Mouse (Mus musculus) erythroblast, adult 5-6 weeks (primary cell): Measurements from ENCODE around the gene Unc119. TPM values are rescaled to one million over a fixed set of nuclear protein-coding genes. Genes with fewer than 3 reads are reported as not detected.
A peak's percentile ranks its signal among the peaks of the same experiment; 100 is the strongest.

ENCODE experiments used
- ATAC-seq: replicated peaks from 2 replicates; pipeline ENCODE4 v1.8.0; 2016; ENCODE audit warnings: moderate number of reproducible peaks, mild to moderate bottlenecking, moderate TSS enrichment, inconsistent platforms; ENCODE audit not compliant: poor library complexity, low FRiP score, severe bottlenecking
- total RNA-seq, 2 experiments: library from RNA; stranded (forward) in 1 of 2; stranded (reverse) in 1 of 2; fragments of 150-400 nt in 1 of 2; fragments of 200-764, 138-1000 nt in 1 of 2; gene quantifications; 2 replicates each; pipeline versions ENCODE4 v1.2.3 to v1.2.4; 2015 to 2017; ENCODE audit warnings: low replicate concordance in 2 of 2

The Unc119 gene
- total RNA-seq, 2 experiments from 2014 or later: 15.0 to 17.1 TPM

DNA sequence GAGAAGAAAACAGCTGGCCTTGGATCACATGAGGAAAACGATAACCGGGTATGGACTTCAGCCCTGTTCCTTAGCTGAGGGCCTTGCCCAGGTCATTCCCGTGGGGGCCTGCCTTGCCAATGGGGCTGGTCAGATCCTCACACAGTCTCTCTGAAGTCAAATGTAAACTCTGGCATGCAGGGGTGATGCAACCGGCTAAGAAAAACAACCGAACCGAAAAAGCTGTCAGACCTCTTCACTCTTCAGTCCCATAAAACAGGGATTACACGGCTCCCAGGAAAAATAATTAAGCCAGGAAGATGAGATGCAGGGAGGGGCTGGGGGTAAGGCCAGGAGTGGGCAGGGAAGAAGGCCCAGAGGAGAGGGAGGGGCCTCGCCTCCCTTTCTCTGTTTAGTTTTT is 20.8 kb downstream of the Unc119 start:
- no peak for ATAC-seq

DNA sequence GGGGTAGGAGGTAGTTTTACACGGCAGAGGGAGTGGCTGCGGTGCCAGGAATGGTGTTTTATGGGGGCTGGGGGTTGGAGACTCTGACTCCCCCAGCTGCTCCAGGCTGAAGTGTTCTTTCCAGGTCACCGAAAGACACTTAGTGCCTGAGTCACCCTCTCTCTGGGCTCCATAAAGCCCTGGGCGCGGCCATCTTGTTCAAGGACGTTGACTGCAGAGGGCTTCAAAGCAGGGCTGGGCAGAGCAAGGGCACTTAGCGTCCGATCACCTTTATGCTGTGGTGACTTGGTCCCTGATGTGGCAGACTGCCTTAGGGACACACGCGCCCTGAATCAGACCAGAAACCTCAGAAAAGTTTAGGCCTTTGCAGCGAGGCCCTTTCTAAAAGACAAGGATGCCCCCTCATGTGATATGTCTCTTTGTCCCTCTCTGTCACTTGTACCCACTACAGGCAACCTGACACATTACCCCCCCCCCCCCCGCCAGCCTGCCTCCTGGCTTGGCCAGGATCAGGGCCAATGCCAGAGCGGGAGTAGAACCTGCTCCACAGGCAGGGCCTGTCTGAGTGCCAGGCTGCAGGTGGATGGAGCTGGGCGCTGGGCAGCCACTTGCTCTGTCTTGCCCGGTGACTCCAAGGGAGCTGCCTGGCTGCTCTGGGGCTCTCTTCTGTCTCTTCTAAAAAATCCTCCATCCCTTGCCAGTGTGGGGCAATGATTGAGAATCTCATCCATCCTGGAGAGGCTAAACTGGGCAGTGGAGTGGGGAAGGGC is 24.4 kb downstream of the Unc119 start:
- no peak for ATAC-seq

- no peak for ATAC-seq
Observed at GRCm38 (mm10) chr11:78370389-78370788, 27.1 kb downstream of the Unc119 start.

DNA sequence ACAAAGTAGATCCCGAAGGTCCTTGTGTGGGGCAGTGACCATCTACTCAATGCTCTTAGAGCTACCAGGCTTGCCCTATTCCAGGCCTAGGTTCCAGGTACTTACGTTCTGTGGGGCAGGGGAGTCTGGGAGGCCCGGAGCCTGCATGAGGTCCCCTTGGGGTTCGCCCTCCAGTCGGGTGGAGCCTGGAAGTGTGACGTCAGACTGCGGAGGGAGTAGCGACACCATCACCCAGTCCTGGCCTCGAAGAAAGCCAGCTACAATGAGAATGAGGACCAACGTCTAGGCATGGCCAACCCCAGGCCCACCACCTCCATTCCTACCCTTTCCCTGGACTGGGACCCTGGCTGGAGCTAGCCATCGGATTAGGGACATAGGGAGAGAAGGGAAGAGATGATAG is 28.4 kb downstream of the Unc119 start:
- no peak for ATAC-seq

DNA sequence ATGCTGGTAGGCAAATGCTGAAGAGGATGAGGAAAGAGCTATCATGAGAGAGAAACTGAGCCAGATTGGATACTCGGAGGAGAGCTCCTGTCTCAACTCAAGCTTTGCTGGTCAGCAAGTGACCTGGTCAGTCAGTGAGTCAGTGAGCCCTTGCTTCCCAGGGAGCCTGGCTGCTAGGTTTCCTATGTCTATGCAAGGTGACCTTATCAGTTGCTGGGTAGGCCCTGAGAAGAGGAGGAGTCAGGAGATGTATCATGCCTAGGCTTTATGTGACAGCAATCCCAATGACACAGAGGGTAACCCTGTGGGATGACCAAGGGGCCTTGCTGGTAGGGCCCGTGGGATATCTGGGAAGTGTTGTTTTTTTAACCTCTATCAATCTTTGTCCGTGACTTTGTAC is 28.9 kb downstream of the Unc119 start:
- ATAC-seq: no peak

- ATAC-seq: no peak
Observed at GRCm38 (mm10) chr11:78372610-78373009, 29.3 kb downstream of the Unc119 start.

- ATAC-seq: no peak
Observed at GRCm38 (mm10) chr11:78374147-78374546, 30.9 kb downstream of the Unc119 start.

DNA sequence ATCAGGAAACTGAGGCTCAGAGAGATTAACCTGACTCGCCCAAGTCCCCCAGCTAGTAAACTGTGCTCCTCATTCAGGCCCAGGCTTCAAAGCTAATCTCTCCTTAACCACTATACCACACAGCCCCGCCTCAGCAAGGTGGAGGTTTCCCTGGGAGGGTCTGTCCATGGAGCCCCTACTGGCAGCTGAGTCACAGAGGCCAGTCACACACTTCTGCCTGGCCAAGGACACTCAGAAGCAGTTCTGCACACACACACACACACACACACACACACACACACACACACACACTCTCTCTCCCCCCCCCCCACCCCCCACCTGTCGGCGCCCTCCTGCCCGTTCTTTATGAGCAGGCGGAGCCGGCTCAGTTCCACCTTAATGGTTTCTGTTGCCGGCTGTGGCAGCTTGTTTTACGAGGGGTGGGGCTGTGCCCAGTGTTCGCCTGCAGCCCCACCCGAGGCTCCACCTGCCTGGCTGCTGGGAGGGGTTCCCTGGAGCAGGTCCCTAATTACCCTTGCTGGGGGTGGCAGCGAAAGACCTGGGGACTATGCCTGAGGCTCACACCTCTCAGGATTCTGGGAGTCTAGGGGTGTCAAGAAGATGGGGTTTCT is 34.4 kb downstream of the Unc119 start:
- ATAC-seq: no peak

DNA sequence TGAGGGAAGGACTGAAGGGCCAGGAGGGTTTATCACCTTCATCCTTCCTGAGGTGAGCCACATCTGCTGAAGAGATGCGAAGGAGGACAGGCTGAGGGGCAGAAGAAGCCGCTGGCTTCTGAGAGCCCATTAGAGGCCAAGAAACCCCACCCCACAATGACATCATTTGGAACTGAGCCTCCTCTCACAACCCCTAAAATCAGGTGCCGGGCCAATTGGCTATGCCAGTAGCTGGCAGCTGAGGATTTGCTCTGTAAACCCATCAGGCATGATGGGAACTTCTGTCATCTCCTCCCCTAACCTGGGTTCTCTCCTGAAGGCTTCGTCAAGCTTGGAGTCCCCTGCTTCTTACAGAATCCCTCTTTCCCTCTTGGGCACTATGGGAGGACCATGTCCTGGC is 37.1 kb downstream of the Unc119 start:
- ATAC-seq: no peak

DNA sequence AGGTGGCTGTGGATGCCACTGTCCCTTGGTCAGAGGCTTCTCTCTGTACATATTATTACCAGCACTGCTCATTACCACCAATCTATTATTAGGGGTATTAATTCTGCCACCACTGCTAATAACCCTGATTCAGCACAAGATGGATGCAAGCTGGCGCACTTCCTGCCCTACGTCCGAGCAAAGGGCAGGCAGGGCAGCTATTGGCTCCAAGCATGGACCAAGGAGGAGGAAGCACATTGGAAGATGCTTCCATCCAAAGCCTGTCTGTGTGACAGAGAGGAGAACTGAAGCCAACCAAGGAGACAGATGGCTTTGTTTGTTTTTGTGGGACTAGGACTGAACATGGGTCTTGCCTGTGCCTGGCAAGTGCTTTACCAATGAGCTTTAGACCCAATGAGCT is 37.7 kb downstream of the Unc119 start:
- no peak for ATAC-seq

- no peak for ATAC-seq
Observed at GRCm38 (mm10) chr11:78382286-78382685, 39.0 kb downstream of the Unc119 start.

DNA sequence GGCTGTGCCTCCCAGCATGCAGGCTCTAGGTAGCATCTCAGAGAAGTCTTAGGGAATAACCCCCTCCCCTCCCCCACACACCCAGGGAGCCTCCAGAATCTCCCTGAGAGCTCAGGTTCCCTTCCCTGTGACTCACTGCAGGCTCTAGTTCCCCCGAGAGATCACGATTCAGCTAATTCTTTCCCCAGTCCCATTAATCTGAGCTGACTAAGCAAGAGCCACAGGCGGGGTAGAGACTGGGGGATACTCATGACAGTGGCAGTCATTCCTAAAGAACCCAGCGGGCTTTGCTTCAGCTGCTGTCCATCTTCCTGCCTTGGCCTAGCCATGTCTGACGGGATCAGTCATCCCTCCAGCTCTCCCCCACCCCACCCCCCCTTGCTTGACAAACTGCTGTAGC is 39.4 kb downstream of the Unc119 start:
- no peak for ATAC-seq

DNA sequence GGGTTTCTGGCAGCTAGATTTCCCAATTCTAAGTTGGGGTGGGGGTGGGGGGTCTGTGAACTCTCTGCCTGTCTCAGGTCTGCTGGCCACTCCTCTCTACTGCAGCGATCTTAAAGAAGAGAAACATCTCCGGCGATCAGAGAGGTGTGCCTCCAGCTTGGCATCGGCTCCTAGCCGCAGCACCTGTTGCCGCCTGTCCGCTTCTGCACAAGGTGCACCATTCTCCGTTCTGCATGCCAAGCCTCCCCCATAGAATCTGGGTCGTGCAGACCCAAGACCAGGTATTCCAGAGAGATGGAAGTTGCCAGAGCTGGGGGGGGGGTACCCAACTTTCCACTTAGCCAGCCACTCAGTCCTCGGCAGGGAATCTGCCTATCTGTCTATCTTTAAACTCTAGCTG is 42.5 kb downstream of the Unc119 start:
- no peak for ATAC-seq

GRCm38 (mm10) chr11:78386508-78387043 is 43.3 kb downstream of the Unc119 start, which contains the start of gene Foxn1:
Gene Foxn1, minus strand, starts transcription at chr11:78386558.
- ATAC-seq: no peak

DNA sequence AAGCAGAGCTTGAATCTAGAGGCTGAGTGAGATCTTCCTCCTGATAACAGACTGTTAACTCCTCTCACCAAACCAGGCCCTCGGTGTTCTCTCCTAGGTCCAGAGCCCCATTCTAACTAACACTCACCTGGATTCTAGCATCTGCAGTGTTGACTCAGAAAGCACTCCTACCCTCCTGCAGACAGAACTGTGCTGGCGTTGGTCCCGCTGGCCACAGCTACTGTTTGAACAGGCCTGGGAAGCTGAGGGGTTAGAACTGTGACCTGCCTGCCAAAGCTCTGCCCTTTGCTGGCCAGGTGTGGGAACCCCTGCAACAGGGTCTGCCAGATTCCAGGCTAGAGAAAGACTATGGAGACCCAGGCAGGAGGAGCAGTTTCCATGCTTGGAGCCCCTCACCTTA is 49.4 kb downstream of the Unc119 start:
- 0 out of 2 replicates have a peak, but pooled peaks have one; percentile 30 for ATAC-seq

GRCm38 (mm10) chr11:78396950-78397349 is 53.7 kb downstream of the Unc119 start:
- ATAC-seq: no peak

DNA sequence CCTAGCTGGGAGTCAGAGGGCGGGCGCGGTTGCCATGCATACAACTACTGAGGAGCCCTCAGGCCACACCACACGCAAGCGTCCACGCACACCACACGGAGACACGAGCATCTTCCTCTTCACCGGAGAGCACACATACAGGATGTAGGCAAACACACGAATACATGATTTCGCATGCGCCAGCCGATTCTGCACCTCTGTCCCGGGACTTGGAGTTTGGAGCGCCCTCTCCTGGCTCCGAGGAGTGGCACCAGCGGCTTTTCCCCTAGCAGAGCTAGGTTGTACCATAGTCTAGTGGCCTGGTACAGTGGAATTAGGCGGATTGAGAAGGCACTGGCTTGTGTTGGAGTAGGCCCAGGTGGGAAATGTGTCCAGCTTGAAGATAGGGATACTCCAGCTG is 54.1 kb downstream of the Unc119 start:
- no peak for ATAC-seq

DNA sequence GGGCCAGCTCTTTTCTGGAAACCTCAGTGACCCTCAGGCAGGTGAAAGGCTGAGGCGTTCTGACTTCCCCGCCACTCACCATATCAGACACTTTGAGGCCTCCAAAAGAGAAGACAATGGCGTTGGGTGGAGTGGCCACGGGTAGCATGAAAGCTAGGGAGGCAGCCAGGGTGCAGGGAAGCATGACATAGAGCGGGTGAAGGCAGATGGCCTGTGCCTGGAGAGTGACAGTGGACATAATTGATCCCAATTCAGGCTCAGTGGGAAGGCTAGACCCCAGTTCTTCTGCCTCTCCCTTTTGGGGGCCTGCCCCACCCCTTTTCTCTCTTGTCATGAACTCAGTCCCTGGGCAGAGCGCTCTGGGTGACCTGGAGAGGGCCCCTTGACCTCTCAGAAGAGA is 54.9 kb downstream of the Unc119 start:
- ATAC-seq: no peak
